Mouse (Mus musculus) neutrophil, adult 83 days (primary cell): Measurements from ENCODE around the gene Ext2. TPM values are rescaled to one million over a fixed set of nuclear protein-coding genes. Genes with fewer than 3 reads are reported as not detected.

Experiments used
- total RNA-seq, 2 experiments: library from RNA; stranded (reverse); gene quantifications; one replicate each; pipeline ENCODE4 v1.2.4; 2023

The Ext2 gene
- total RNA-seq = 10 to 100 TPM; 27.1 to 31.8 TPM

DNA sequence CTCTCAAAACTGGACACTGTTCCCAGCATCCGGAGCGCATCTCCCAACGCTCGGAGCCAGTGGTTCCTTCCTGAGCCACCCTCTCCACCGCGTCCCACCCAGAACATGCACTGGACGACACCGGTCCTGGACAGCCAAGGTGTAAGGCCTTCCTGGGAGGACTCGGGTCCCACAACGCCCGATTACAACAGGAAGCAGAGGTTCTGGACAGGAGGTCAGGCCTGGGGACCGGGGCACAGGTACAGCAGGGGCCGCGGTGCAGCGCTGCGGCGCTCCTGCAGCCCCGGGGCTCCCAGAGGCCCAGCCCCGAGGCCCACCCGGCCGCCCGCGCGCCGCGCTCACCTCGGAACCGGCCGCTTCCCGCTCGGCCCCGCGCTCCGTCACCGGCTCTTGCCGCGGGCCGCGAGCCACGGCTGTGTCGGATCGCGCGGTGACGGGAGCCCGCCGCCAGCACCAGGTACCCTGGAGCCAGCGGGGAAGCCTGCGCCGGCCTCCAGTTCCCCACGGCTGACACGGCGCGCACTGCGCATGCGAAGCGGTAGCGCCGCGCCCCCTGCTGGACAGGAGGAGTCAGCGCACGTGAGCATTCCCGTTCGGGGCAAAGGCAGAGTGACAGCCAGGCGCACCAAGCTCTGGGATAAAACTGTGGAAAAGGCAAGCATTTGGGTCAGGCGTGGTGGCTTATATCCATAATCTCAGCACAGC is at the start of gene Ext2:
Gene Ext2 (minus strand): TSS at position 524 of the 705 bp plus-strand sequence.

DNA sequence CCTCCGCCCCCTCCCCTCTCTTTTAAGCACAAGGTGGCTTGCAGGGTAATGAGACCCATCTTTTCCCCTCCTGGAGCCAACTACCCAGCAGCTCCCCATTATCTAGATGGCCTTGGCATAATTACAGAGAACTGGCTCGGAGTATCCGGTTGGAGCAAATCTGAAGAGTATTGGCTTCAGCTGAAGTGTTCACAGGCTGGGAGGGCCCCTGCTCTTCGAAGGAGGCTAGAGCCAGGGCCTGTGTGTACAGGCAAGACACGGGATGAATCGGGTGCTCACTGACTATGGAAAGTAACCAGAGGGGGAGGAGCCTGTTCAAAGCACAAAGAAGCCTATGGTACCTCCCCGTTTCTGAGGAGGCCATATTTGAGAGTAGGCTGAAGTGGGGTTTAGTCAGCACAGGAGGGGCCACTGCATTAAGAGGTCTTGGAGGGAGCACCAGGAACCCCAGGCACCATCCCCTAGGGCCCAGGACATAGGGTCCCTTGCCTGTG is 46.8 kb upstream of the Ext2 start, which contains the start of gene Accsl:
Gene Accsl (minus strand): TSS at position 51 of the 494 bp plus-strand sequence.

DNA sequence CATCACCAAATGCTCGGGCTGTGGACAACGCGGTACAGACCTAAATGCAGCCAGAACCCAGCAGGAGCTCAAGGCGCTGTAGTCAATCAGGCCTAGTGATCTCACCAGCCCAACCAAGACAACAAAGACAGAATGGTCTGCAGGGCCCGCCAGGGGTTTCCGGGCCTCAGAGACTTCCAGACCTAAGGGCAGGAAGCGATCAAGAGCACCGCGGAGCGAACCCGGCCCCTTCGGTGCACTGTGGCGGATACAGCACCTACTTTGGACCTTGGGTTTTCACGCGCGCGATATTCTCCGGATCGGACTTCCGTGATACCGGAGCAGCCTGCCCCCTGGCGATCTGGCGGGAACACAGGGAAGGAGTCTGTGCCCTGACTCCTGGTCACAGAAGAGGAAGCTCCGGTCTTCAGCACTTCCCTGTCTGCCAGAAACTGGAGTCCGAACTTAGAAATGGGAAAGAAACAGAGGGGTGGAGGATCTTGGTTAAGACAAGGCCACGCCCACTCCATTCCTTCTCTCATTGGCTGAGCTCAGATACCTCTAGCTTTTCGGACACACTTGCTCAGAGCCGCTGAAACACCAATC is 27.2 kb upstream of the Ext2 start, which contains the start of gene Accs:
Gene Accs (minus strand): TSS at position 439 of the 585 bp plus-strand sequence.

Other genes with a start within 250 kb of the Ext2 start
- not detected for gene Alx4, start 180.2 kb downstream of the Ext2 start, total RNA-seq
- gene Accs, start 27.4 kb upstream of the Ext2 start, total RNA-seq = 1 to 10 TPM; 8.4 to 9.0 TPM
- not detected for gene Accsl, start 46.6 kb upstream of the Ext2 start, total RNA-seq
- gene Gm13889, start 134.6 kb upstream of the Ext2 start, total RNA-seq = under 1 TPM in 1 of 2 experiments, not detected in 1; 0.35 TPM
- not detected for gene Gm27027, start 173.8 kb upstream of the Ext2 start, total RNA-seq
- gene Alkbh3, start 188.2 kb upstream of the Ext2 start, total RNA-seq = 10 to 100 TPM; 26.0 to 30.0 TPM